Mouse (Mus musculus) heart, adult 9 months (tissue): Measurements from ENCODE around the gene 4921517D22Rik.

Source experiments
- DNase-seq, 2 experiments: peaks; one replicate each; pipeline ENCODE4 v3.0.0; 2022; ENCODE audit warnings: low spot score in 2 of 2

The 4921517D22Rik gene

GRCm38 (mm10) chr13:59661387-59661786 is 32.5 kb downstream of the 4921517D22Rik start:
- no peak for DNase-seq

- no peak for DNase-seq
These were observed 33.5 kb downstream of the 4921517D22Rik start for GRCm38 (mm10) chr13:59660371-59660770.

GRCm38 (mm10) chr13:59657781-59658180 is 36.1 kb downstream of the 4921517D22Rik start:
- DNase-seq, result no peak

DNA sequence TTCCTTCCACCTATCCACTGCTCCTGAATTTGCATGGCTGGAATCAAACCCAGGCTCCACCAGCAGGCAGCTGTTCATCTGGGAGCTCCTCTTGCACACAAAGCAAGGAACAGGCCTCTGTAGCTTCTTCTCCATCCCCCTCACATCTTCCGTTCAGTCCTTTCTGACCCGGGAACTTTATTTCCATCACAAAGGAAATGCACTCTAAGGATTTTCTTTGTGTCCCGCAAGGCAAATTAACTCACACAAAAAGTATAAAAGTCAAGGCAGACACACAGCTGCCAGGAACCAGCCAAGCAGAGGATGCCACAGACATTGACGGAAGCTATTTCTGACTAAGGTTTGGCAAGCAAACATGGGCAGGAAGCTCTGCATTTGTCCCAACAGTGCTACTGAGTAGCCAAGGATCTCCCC is 36.9 kb downstream of the 4921517D22Rik start:
- peak; percentile 29 to 30 for DNase-seq

- no peak for DNase-seq
These were observed 37.5 kb downstream of the 4921517D22Rik start for GRCm38 (mm10) chr13:59656316-59656832.

DNA sequence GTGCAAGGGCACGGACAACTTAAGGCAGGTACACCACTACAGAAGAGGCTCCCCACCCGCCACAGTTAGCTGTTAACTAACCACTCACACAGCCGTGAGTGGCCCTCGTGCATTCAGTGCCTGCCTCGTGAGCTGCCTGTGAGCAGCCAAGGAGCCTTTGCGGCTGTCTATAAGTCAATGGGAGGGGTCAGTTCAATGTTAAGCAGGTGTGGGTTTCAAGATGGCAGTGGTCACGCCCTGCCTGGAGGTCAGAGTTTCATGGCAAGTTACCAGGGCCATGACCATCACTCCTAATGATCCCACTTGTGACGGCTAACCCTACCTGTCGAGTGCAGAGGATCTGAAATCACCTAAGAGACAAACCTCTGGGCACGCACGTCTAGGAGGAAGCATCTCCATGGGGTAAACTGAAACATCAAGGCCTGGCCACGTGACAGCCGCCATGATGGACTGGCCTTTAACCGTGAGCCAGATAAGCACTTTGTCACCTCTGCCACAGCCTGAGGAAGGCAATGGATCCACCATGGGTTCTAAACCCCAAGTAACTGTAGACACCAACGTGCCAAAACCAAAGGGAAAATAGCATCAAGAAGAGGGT is 38.1 kb downstream of the 4921517D22Rik start:
- DNase-seq, result no peak

- no peak for DNase-seq
These were observed 39.4 kb downstream of the 4921517D22Rik start for GRCm38 (mm10) chr13:59654465-59654864.

GRCm38 (mm10) chr13:59653136-59653535 is 40.8 kb downstream of the 4921517D22Rik start:
- DNase-seq, result no peak

DNA sequence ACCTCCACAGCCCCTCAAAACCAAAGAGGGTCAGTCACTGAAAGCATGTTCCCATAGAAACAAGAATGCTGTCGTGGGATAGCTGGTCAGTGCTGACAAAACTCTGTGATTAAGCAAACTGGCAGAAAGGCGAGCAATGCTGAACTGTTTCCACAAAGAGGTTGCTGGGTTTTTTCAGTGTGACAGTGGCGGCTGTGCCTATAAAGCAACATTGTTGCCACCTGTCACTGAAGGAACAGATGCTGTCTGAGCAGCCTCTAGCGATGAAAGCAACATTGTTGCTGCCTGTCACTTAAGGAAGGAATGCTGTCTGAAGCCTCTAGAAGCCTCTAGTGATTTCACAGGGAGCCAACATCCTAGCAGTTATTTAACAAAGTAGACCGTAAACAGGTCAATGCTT is 41.3 kb downstream of the 4921517D22Rik start:
- DNase-seq, result no peak

GRCm38 (mm10) chr13:59649781-59650180 is 44.1 kb downstream of the 4921517D22Rik start:
- DNase-seq, result no peak

GRCm38 (mm10) chr13:59648598-59648997 is 45.3 kb downstream of the 4921517D22Rik start:
- no peak for DNase-seq

- no peak for DNase-seq
These were observed 46.4 kb downstream of the 4921517D22Rik start for GRCm38 (mm10) chr13:59647484-59647883.

DNA sequence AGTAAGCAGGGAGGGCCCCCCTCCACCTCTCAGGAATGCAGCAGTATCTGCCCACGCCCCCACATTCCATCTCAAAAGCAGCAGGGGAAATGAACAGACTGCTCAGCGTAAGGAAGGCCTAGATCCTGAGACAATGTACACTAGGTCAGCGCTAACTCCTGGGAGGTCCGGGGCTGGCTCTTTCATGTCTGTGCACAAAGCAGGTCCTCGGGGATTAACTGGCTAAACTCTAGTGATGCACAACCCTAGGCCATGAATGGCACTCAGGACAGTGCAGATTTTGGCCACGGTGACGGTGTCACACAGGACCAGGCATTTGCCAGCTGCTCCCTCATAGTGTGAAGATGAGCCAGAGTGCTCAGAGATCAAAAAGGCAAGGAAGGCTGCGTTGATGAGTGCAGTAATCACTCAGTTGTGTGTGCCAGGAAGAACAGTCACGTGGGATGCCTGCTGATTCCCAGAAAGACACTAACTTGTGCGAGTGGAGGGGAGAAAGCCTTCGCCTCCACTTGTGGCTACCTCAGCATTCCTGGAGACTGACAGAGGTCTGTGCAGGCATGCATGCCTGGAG is 47.1 kb downstream of the 4921517D22Rik start:
- no peak for DNase-seq

DNA sequence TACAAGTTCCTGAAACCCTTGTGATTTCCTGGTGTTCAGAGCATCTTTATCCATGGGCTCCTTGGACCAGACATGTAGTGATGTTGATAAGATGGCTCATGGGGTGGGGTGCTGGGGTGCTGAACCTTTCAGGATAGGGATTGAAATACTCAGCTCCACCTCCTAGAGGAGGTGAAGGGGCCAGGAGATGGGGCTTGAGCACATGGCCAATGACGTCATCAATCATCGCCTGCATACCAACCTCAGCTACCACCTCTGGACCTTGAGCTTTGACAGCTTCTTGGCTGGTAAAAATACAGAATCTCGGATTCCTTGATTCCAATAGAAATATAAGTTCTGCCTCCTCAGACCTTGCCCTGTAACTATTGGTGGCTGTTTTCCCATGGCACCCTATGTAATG is 48.4 kb downstream of the 4921517D22Rik start:
- DNase-seq, result no peak

DNA sequence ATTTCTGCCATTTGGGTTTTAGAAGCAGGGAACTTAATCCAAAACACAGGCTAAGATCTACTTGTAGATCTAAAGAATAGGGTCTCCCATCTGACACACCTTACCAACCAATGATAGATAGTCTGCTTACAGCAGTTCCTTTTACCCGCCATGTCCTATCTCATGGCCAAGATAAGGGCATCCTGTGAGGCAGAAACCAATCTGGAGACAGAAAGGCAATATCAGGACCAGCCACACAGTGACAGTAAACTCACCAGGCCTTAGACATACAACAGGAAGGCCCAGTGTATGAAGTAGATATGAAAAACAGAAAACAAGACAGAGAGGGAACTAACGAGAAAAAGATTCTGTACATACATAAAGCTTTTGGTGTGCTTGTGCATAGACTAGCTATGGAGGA is 51.1 kb downstream of the 4921517D22Rik start:
- no peak for DNase-seq

- no peak for DNase-seq
These were observed 53.8 kb downstream of the 4921517D22Rik start for GRCm38 (mm10) chr13:59640178-59640440.

DNA sequence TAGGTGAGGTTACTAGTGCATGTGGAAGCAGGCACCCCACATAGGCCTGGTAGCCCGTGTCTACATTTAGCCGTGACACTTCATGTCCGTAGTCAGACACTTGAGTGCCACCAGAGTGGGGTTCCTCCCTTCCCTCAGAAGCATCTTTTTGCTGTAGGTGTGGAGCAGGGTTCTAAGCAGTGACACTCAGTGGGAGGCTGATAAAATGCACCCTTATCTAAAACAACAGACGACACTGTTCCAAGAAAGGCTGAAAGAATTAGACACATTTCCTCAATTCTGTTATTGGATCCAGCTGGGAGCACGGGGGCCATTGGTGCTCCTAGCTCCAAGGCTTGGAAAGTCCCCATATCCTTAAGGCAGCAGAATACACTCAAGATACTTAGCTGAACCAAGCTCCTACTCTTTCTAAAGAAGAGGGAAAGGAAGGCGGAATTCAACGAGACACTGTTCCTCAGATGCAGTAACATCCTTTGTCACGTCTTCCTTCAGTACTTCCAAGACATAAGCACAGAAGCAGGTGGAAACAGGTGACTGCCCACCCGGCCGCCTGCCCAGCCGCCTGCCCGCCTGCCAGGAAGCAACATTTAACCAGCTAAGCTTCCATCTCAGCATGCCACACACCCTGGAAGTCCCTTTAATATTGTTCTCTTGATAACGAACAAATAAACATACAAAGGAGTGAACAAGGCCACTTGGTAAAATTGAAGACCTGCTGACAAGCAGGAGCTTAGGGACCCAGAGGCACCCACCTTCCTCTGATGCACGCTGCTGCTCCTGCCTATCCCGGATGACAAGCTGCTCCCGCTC is 54.3 kb downstream of the 4921517D22Rik start:
- DNase-seq, result no peak

GRCm38 (mm10) chr13:59637800-59638199 is 56.1 kb downstream of the 4921517D22Rik start:
- DNase-seq, result no peak
